Mouse (Mus musculus): Measurements from ENCODE around the gene Pdhx. TPM values are rescaled to one million over a fixed set of nuclear protein-coding genes. Genes with fewer than 3 reads are reported as not detected.

Pdhx gene
- polyA plus RNA-seq, 1 experiment from 2014 or later: 31.3 TPM

DNA sequence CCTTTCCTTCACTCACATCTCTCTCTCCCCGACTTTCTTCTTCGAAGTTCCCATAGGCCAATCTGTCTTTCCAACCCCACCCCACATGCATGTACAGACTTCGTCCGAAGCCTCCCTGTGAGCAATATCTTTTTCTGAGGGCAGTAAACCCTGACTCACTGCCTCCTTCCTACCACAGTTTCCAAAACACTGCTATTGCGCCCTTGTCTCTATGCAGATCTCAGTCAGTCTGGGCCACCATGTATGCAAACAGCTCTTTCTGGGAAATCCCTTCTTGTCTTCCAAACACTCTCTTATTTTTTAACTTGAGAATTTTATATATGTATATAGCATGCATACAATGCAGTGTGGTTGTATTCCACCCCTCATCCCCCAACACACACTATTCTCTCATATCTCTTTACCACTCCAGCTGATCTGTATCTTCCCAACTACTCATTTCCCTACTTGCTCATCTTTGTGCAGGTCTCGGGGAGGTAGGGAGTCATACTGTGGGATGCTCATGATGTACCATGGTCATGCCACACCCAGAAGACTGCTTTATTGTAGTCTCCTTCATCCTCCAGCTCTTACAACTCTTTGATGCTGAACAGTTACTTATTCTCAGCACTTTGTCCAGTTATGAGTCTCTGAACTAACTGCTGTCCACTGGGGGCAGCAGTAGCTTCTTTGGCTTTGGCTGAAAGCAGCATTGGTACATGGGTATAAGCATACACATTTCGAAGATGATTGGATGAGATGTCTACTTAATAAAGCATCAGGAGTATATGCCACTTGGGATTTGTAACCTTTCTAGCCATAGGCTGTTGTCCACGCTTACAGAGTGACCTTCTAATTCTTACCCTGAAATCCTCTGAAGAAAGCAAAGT, 91.6 kb downstream of the Pdhx start:
- H3K4me2 ChIP-seq: no peak overlapping the region
- no peak overlapping the region for H3K27ac ChIP-seq
- no peak overlapping the region for H3K4me3 ChIP-seq
- no peaks in the 10 kb centered on the region for H3K36me3 ChIP-seq
- H3K4me1 ChIP-seq: 0 out of 2 replicates have a peak, but pooled peaks cover 2% of the 10 kb centered on the region
- no peaks in the 10 kb centered on the region for H3K9me3 ChIP-seq (replicated peaks)
- ATAC-seq: no peak
- 56% methylated on average over 8 of the region's 8 CpGs for WGBS (ENCODE audit: insufficient replicate concordance)
- no peaks in the 10 kb centered on the region for H3K27me3 ChIP-seq (replicated peaks)
- no peak overlapping the region for H3K9ac ChIP-seq

DNA sequence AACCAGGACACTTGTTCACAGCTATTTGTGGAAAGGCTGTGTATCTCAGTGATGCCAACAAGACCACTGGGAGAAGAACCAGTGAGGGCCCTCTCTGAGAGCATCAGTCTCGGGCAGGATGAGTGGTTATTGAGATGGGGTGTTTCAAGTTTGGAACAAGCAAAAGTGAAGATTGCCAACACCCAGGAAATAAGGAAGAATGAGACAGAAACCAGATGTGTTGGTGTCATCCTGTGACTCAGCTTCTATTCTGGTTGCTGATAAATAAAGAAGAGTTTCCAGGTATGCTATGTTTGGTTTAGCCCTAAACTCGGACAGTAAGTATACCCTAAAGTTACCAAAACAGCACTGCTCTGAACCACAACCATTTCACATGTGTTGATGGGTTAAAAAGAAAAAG, 92.4 kb downstream of the Pdhx start:
- no peak overlapping the region for H3K4me3 ChIP-seq
- H3K4me2 ChIP-seq: no peak overlapping the region
- WGBS (ENCODE audit: insufficient replicate concordance): 39% methylated on average over 2 of the region's 2 CpGs
- ATAC-seq: no peak
- H3K27me3 ChIP-seq (replicated peaks): no peaks in the 10 kb centered on the region
- no peak overlapping the region for H3K27ac ChIP-seq
- no peaks in the 10 kb centered on the region for H3K4me1 ChIP-seq
- no peaks in the 10 kb centered on the region for H3K9me3 ChIP-seq (replicated peaks)
- H3K9ac ChIP-seq: no peak overlapping the region
- H3K36me3 ChIP-seq: no peaks in the 10 kb centered on the region

DNA sequence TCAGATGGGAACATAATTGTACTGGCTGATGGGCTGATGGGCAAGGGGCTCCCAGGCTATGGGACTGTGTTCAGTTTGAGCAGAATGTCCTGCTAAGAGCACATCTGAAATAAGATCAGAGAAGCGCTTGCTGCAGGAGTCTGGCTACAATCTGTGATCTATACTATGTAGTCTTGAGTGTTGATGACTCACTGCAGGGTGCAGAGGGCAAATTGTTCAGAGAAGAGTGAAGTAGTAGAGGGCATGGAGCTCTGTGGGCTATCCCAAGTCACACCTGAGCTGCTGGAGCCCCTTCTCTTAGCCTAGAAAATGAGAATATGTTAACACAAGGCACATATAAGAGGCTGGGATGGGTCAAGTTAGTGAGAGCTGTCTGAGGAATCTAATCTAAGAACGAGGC, 93.8 kb downstream of the Pdhx start:
- H3K9me3 ChIP-seq (replicated peaks): no peaks in the 10 kb centered on the region
- no peaks in the 10 kb centered on the region for H3K4me1 ChIP-seq
- H3K36me3 ChIP-seq: no peaks in the 10 kb centered on the region
- H3K9ac ChIP-seq: no peak overlapping the region
- H3K4me3 ChIP-seq: no peak overlapping the region
- no peak overlapping the region for H3K27ac ChIP-seq
- WGBS (ENCODE audit: insufficient replicate concordance): 58% methylated on average over 2 of the region's 2 CpGs
- no peak for ATAC-seq
- no peaks in the 10 kb centered on the region for H3K27me3 ChIP-seq (replicated peaks)
- no peak overlapping the region for H3K4me2 ChIP-seq

DNA sequence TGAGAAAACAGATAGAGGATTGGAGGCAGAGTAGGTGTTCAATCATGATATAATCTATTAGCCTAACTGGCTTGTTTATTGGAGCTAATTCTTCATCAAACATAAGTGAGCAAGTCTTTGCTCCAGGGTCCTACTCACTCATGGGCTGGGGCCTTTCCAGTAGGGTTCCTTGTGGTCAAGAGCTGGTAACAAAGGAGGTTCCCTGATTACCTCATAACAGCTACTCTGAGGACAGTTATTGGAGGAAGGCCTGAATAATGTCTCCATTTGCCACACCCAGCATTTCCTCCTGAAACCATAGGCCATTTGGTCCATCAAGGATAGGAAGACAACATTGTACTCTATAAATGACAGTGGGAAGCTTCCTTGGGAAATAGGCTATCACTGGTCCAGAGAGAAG, 94.2 kb downstream of the Pdhx start:
- Histone ChIP-seq H3K4me3 (no peak overlapping the region), H3K9me3 (replicated peaks) (no peaks in the 10 kb centered on the region), H3K27me3 (replicated peaks) (no peaks in the 10 kb centered on the region), H3K4me2 (no peak overlapping the region), H3K9ac (no peak overlapping the region), H3K27ac (no peak overlapping the region), H3K4me1 (no peaks in the 10 kb centered on the region), H3K36me3 (no peaks in the 10 kb centered on the region)
- no peak for ATAC-seq

DNA sequence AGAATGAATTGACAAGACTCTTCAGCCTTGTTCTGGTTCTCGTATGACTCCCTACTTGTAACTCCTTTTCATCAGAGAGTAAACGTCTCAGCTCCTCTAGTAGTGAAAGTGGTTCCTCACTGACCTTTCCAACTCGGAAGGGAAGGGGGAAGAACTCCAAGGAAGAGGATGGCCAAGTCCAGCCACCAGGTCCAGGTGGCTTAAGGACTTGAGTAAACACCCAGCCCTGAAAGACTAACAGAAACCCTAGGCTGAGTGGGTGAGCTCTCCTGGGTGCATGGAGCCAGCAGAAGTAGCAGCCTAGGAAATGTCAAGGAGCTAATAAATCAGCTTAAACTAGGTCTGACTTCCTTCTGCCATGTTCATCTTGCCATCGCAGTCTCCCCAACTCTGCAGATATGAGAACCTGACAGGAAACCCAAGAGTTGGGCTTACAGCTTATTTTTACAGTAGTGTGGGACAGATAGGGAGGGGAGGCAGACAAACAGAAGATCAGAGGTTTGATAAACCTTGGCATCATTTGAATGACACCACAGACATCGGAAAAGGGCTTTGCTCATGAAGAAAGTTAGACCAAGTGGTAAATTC, 97.9 kb downstream of the Pdhx start:
- H3K36me3 ChIP-seq: no peaks in the 10 kb centered on the region
- no peak overlapping the region for H3K9ac ChIP-seq
- no peak overlapping the region for H3K4me2 ChIP-seq
- H3K4me3 ChIP-seq: no peak overlapping the region
- no peaks in the 10 kb centered on the region for H3K27me3 ChIP-seq (replicated peaks)
- WGBS (ENCODE audit: insufficient replicate concordance): 33% methylated on average over 5 of the region's 5 CpGs
- no peak for ATAC-seq
- no peak overlapping the region for H3K27ac ChIP-seq
- no peaks in the 10 kb centered on the region for H3K4me1 ChIP-seq
- no peaks in the 10 kb centered on the region for H3K9me3 ChIP-seq (replicated peaks)

DNA sequence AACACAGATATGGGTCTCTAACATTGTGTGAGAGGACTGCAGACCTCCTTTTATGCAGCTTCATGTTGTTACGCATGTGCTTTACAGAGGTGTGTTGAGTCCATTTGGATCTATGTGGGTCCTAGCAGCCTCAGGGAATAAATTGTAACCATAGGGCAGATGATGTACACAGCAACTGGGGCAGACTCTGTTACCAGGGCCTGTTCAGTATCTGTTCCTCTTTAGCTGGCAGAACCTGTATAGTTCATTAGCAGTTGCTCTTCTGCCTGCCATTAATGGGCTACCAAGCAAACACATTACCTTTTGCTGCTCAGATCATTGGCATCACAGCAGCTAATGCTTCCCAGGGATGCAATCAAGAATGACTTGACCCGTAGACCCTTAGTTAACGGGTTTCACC, 100.2 kb downstream of the Pdhx start:
- Histone ChIP-seq H3K9ac (no peak overlapping the region), H3K27me3 (replicated peaks) (no peaks in the 10 kb centered on the region), H3K36me3 (no peaks in the 10 kb centered on the region), H3K4me3 (no peak overlapping the region), H3K4me2 (no peak overlapping the region), H3K4me1 (no peaks in the 10 kb centered on the region), H3K27ac (no peak overlapping the region), H3K9me3 (replicated peaks) (no peaks in the 10 kb centered on the region)
- no peak for ATAC-seq
- 75% methylated on average over 3 of the region's 3 CpGs for WGBS (ENCODE audit: insufficient replicate concordance)

DNA sequence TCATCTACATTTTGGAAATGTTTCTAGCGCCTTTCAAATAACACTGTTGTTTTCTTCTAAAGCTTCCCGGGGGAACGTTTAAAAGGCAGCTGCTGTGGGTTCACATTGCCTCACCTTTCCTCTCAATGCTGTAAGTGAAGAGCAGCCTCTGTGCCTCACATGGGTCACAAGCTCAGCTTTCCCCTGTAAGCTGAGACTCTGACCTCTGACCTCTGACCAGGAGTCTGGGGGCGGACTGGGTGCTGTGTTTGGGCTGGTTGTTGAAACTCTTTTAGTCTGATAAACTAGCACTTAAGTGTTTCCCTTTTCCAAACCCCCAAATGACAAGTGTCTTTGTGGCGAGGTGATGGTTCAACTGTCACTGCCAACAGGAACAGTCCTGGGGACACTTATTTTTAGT, 100.7 kb downstream of the Pdhx start:
- no peak for ATAC-seq
- Histone ChIP-seq H3K4me1 (no peaks in the 10 kb centered on the region), H3K4me2 (no peak overlapping the region), H3K9me3 (replicated peaks) (no peaks in the 10 kb centered on the region), H3K27me3 (replicated peaks) (no peaks in the 10 kb centered on the region), H3K36me3 (no peaks in the 10 kb centered on the region), H3K4me3 (no peak overlapping the region), H3K27ac (no peak overlapping the region), H3K9ac (no peak overlapping the region)
- WGBS (ENCODE audit: insufficient replicate concordance): 34% methylated on average over 5 of the region's 5 CpGs

DNA sequence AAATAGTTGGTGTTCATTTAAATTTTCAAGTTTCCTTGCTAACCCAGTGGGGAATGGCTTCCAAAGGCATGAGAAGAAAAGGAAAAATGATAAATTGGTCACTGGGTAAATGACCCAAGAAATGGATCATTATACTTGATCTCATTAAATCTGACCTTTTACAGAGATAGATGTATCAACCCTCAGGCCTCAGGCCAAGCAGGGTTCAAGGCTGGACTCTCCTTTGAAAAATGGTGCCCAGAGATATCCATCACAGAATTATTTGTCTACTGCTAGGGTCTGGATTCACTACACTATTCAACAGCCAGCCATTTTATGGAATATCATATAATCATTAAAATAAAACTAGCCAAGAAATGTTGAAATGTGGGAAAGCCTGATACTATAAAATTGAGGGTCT, 101.4 kb downstream of the Pdhx start:
- Histone ChIP-seq H3K4me2 (no peak overlapping the region), H3K9ac (no peak overlapping the region)
- no peak for ATAC-seq

More for the DNA sequence above, 101.4 kb downstream of the Pdhx start:
- H3K4me1 ChIP-seq: no peaks in the 10 kb centered on the region
- no peaks in the 10 kb centered on the region for H3K36me3 ChIP-seq
- no peaks in the 10 kb centered on the region for H3K27me3 ChIP-seq (replicated peaks)
- H3K27ac ChIP-seq: no peak overlapping the region
- no peaks in the 10 kb centered on the region for H3K9me3 ChIP-seq (replicated peaks)
- no peak overlapping the region for H3K4me3 ChIP-seq

Other genes with a start within 250 kb of the Pdhx start
- 17.8 and 18.6 TPM in 2 replicates for gene Cd44, start 171.8 kb downstream of the Pdhx start, polyA plus RNA-seq (2016; fragmentation: Nextera tagmentation; extraction: Ambion mirVana)
- 45.5 and 49.7 TPM in 2 replicates for gene Apip, start 162 bp upstream of the Pdhx start, polyA plus RNA-seq (2016; fragmentation: Nextera tagmentation; extraction: Ambion mirVana)
- 0.16 and 0.23 TPM in 2 replicates for gene Ehf, start 229.8 kb upstream of the Pdhx start, polyA plus RNA-seq (2016; fragmentation: Nextera tagmentation; extraction: Ambion mirVana)

Measured in liver, embryonic 12.5 days (tissue).